Mouse (Mus musculus): ENCODE data around the gene Zic1.

GRCm38 (mm10) chr9:91358851-91359687 is 6.5 kb downstream of the Zic1 start:
- TF ChIP-seq CTCF (IDR thresholded peaks at IDR 0.05) (no peak), EP300 (IDR thresholded peaks at IDR 0.05) (no peak)
